Mouse (Mus musculus) midbrain, embryonic 12.5 days (tissue): ENCODE measurements around the gene Mfsd5. TPM values are rescaled to one million over a fixed set of nuclear protein-coding genes. Genes with fewer than 3 reads are reported as not detected.

Source experiments
- ATAC-seq: fragments of 200-750 bp; cut with Nextera tagmentation; 2 replicates; pipeline ENCODE4 v1.8.0; 2017; ENCODE audit warnings: low read depth, moderate TSS enrichment, moderate library complexity; ENCODE audit not compliant: low FRiP score
- H3K27ac ChIP-seq: fragments of 300-500 bp; sonication (generic); replicated peaks from 2 replicates; pipeline ENCODE4 v1.5.1; 2016; ENCODE audit warnings: mild to moderate bottlenecking
- H3K27me3 ChIP-seq: fragments of 300-500 bp; sonication (generic); 2 replicates; pipeline ENCODE4 v1.6.1; 2016; ENCODE audit warnings: mild to moderate bottlenecking
- H3K36me3 ChIP-seq: fragments of 300-500 bp; sonication (generic); 2 replicates; pipeline ENCODE4 v1.6.1; 2016
- H3K4me1 ChIP-seq: fragments of 300-500 bp; sonication (generic); 2 replicates; pipeline ENCODE4 v1.6.1; 2016
- H3K4me2 ChIP-seq: fragments of 300-500 bp; sonication (generic); replicated peaks from 2 replicates; pipeline ENCODE4 v1.6.1; 2016; ENCODE audit warnings: mild to moderate bottlenecking, moderate library complexity
- H3K4me3 ChIP-seq: fragments of 300-500 bp; sonication (generic); 2 replicates; pipeline ENCODE4 v1.5.1; 2016; ENCODE audit warnings: mild to moderate bottlenecking
- H3K9ac ChIP-seq: fragments of 300-500 bp; sonication (generic); replicated peaks from 2 replicates; pipeline ENCODE4 v1.6.1; 2016; ENCODE audit warnings: mild to moderate bottlenecking, moderate library complexity
- H3K9me3 ChIP-seq: fragments of 300-500 bp; sonication (generic); 2 replicates; pipeline ENCODE4 v1.6.1; 2016; ENCODE audit warnings: mild to moderate bottlenecking
- WGBS: fragments of 180-500 bp; shearing (Covaris S2); methylation state at CpG from one replicate; pipeline ENCODE4 v1.1.7; 2016; 5-methylcytosine and 5-hydroxymethylcytosine counted together
- polyA plus RNA-seq: library from polyadenylated mRNA; unstranded; fragments of >200 nt; fragmentation: Nextera tagmentation; extraction: Ambion mirVana; gene quantifications from 2 replicates; pipeline ENCODE4 v1.2.1, GENCODE M21; 2016

Mfsd5 gene
- 51.9 and 57.7 TPM in 2 replicates for polyA plus RNA-seq

- no peaks in the 10 kb centered on the region for H3K9me3 ChIP-seq
- under 1% methylated on average over 64 of the region's 65 CpGs for WGBS
- peak within 1 kb of the TSS; percentile 95 for H3K4me2 ChIP-seq
- peak; percentile 98 for ATAC-seq
- peaks cover 26% of the 10 kb centered on the region for H3K36me3 ChIP-seq
- peaks cover 16% of the 10 kb centered on the region for H3K4me1 ChIP-seq
- peak within 1 kb of the TSS; percentile 83 for H3K27ac ChIP-seq
- peak within 1 kb of the TSS; percentile 74 for H3K9ac ChIP-seq
- H3K27me3 ChIP-seq: no peaks in the 10 kb centered on the region
- H3K4me3 ChIP-seq: peak within 1 kb of the TSS; percentile 79
These were observed at the start of gene Mfsd5 for GRCm38 (mm10) chr15:102279092-102279782. Gene Mfsd5 (plus strand): TSS chr15:102279454.

GRCm38 (mm10) chr15:102230408-102231321 lies 48.6 kb upstream of the Mfsd5 start:
- ATAC-seq: no peak
- no peaks in the 10 kb centered on the region for H3K9me3 ChIP-seq
- peaks cover 12% of the 10 kb centered on the region for H3K4me1 ChIP-seq
- no peak overlapping the region for H3K4me2 ChIP-seq
- no peaks in the 10 kb centered on the region for H3K36me3 ChIP-seq
- no peak overlapping the region for H3K4me3 ChIP-seq
- H3K9ac ChIP-seq: no peak overlapping the region
- WGBS: 84% methylated on average over 17 of the region's 17 CpGs
- peaks cover 12% of the 10 kb centered on the region; the same call in 1 of the 2 replicates for H3K27me3 ChIP-seq
- H3K27ac ChIP-seq: no peak overlapping the region

- peaks cover 10% of the 10 kb centered on the region; the same call in 1 of the 2 replicates for H3K27me3 ChIP-seq
- whole genome bisulfite sequencing: 60% methylated on average over 6 of the region's 6 CpGs
- H3K4me1 ChIP-seq: peaks cover 15% of the 10 kb centered on the region
- H3K9me3 ChIP-seq: no peaks in the 10 kb centered on the region
- no peak within 1 kb of the TSS for H3K4me2 ChIP-seq
- H3K27ac ChIP-seq: no peak within 1 kb of the TSS
- no peak within 1 kb of the TSS for H3K9ac ChIP-seq
- H3K4me3 ChIP-seq: no peak within 1 kb of the TSS
- ATAC-seq: no peak
- no peaks in the 10 kb centered on the region for H3K36me3 ChIP-seq
These were observed 47.5 kb upstream of the Mfsd5 start, which contains the start of gene Itgb7 for GRCm38 (mm10) chr15:102231748-102232147. Gene Itgb7 (minus strand): TSS chr15:102231944.

- no peak overlapping the region for H3K9ac ChIP-seq
- no peak for ATAC-seq
- H3K27ac ChIP-seq: no peak overlapping the region
- 87% methylated on average over 7 of the region's 7 CpGs for WGBS
- no peak overlapping the region for H3K4me2 ChIP-seq
- no peak overlapping the region for H3K4me3 ChIP-seq
- peaks cover 15% of the 10 kb centered on the region for H3K4me1 ChIP-seq
- no peaks in the 10 kb centered on the region for H3K36me3 ChIP-seq
- H3K27me3 ChIP-seq: peaks cover 10% of the 10 kb centered on the region; the same call in 1 of the 2 replicates
- H3K9me3 ChIP-seq: no peaks in the 10 kb centered on the region
These were observed 46.5 kb upstream of the Mfsd5 start for GRCm38 (mm10) chr15:102232764-102233163.

GRCm38 (mm10) chr15:102233896-102234295 lies 45.4 kb upstream of the Mfsd5 start:
- no peaks in the 10 kb centered on the region for H3K9me3 ChIP-seq
- H3K4me2 ChIP-seq: no peak overlapping the region
- no peak overlapping the region for H3K27ac ChIP-seq

GRCm38 (mm10) chr15:102235371-102236027 lies 43.8 kb upstream of the Mfsd5 start:
- peak overlapping the region; percentile 35 for H3K9ac ChIP-seq
- peak overlapping the region; percentile 40 for H3K4me2 ChIP-seq
- H3K27me3 ChIP-seq: peaks cover 12% of the 10 kb centered on the region
- 20% methylated on average over 20 of the region's 21 CpGs for WGBS
- H3K27ac ChIP-seq: no peak overlapping the region
- no peaks in the 10 kb centered on the region for H3K36me3 ChIP-seq
- 0 out of 2 replicates have a peak overlapping the region, but pooled peaks have one; percentile 4 for H3K4me3 ChIP-seq
- H3K9me3 ChIP-seq: no peaks in the 10 kb centered on the region
- peak; percentile 18; the same call in 1 of the 2 replicates for ATAC-seq
- peaks cover 15% of the 10 kb centered on the region for H3K4me1 ChIP-seq

More at GRCm38 (mm10) chr15:102233896-102234295, 45.4 kb upstream of the Mfsd5 start:
- no peak overlapping the region for H3K4me3 ChIP-seq
- peaks cover 10% of the 10 kb centered on the region for H3K27me3 ChIP-seq
- peaks cover 15% of the 10 kb centered on the region for H3K4me1 ChIP-seq
- 21% methylated on average over 2 of the region's 2 CpGs for WGBS
- no peaks in the 10 kb centered on the region for H3K36me3 ChIP-seq
- H3K9ac ChIP-seq: no peak overlapping the region
- ATAC-seq: no peak

GRCm38 (mm10) chr15:102238543-102239259 lies 40.6 kb upstream of the Mfsd5 start:
- Histone ChIP-seq H3K27ac (no peak overlapping the region), H3K9me3 (no peaks in the 10 kb centered on the region), H3K9ac (no peak overlapping the region), H3K36me3 (no peaks in the 10 kb centered on the region), H3K27me3 (peaks cover 37% of the 10 kb centered on the region), H3K4me2 (no peak overlapping the region), H3K4me1 (peaks cover 25% of the 10 kb centered on the region), H3K4me3 (no peak overlapping the region)
- 89% methylated on average over 14 of the region's 14 CpGs for WGBS
- ATAC-seq: no peak

GRCm38 (mm10) chr15:102239260-102239590 lies 40.0 kb upstream of the Mfsd5 start:
- no peak overlapping the region for H3K27ac ChIP-seq
- no peak overlapping the region for H3K4me3 ChIP-seq
- no peak overlapping the region for H3K4me2 ChIP-seq

GRCm38 (mm10) chr15:102239851-102240250 lies 39.4 kb upstream of the Mfsd5 start:
- Histone ChIP-seq H3K4me3 (no peak overlapping the region), H3K9me3 (no peaks in the 10 kb centered on the region), H3K4me2 (no peak overlapping the region), H3K9ac (no peak overlapping the region), H3K27me3 (peaks cover 48% of the 10 kb centered on the region), H3K27ac (no peak overlapping the region), H3K4me1 (peaks cover 25% of the 10 kb centered on the region), H3K36me3 (no peaks in the 10 kb centered on the region)
- no peak for ATAC-seq
- WGBS: 79% methylated on average over 11 of the region's 11 CpGs

More at GRCm38 (mm10) chr15:102239260-102239590, 40.0 kb upstream of the Mfsd5 start:
- Histone ChIP-seq H3K4me1 (peaks cover 23% of the 10 kb centered on the region), H3K9me3 (no peaks in the 10 kb centered on the region), H3K9ac (no peak overlapping the region), H3K36me3 (no peaks in the 10 kb centered on the region), H3K27me3 (peaks cover 42% of the 10 kb centered on the region)
- WGBS: 11% methylated on average over 9 of the region's 9 CpGs
- peak; percentile 85 for ATAC-seq

GRCm38 (mm10) chr15:102240607-102241006 lies 38.6 kb upstream of the Mfsd5 start:
- WGBS: 82% methylated on average over 4 of the region's 4 CpGs
- Histone ChIP-seq H3K9me3 (no peaks in the 10 kb centered on the region), H3K4me1 (peaks cover 25% of the 10 kb centered on the region), H3K27me3 (peaks cover 56% of the 10 kb centered on the region), H3K9ac (no peak overlapping the region), H3K4me2 (no peak overlapping the region), H3K36me3 (no peaks in the 10 kb centered on the region), H3K27ac (no peak overlapping the region), H3K4me3 (no peak overlapping the region)
- ATAC-seq: no peak
